Mouse (Mus musculus): ENCODE measurements around the gene Efna2. TPM values are rescaled to one million over a fixed set of nuclear protein-coding genes. Genes with fewer than 3 reads are reported as not detected.
A peak's percentile ranks its signal among the peaks of the same experiment; 100 is the strongest.

The Efna2 gene
- polyA plus RNA-seq, 1 experiment from 2014 or later, result 6.5 TPM

DNA sequence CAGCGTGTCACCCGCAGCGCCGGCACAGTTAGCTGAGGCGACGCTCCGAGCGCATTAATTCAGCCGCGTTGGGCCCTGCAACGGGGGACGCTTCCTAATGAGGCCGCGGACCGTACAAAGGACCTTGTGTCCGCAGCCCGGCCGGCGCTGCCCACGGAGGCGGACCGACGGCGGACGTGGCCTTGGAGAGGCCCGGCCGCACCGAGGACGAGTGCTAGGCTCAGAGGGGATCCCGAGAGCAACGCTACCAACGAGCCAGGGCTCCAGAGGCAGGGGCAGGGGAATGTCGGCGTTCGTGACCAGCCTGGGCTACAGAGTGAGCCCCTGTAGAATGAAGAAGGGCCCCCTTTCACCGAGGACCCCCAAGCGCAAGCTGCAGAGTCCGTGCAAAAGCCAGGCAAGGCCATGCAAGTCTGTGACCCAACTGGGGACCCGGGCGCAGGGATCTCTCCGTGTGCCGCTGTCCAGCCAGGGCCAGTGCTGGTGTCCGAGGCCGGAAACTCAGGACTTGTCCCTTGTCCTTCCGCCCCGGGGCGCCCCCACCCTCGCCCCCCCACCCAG, 11.3 kb downstream of the Efna2 start:
- 2% methylated on average over 45 of the region's 48 CpGs for WGBS
- TF ChIP-seq CTCF (IDR thresholded peaks at IDR 0.05; ENCODE audit: low read depth) (no peak), EP300 (optimal IDR thresholded peaks at IDR 0.05) (no peak)
- peak; percentile 51; the same call in 1 of the 2 replicates for ATAC-seq (ENCODE audit: low FRiP score, low TSS enrichment)

GRCm38 (mm10) chr10:80193976-80194375, 14.7 kb downstream of the Efna2 start:
- Histone ChIP-seq H3K9me3 (ENCODE audit: control insufficient read depth, low read length) (no peaks in the 10 kb centered on the region), H3K36me3 (ENCODE audit: control insufficient read depth, insufficient read depth, low read length) (no peaks in the 10 kb centered on the region), H3K9ac (ENCODE audit: low read length) (no peak overlapping the region), H3K4me3 (ENCODE audit: low read depth, low read length) (no peak overlapping the region), H3K4me1 (replicated peaks; ENCODE audit: control insufficient read depth, insufficient read depth) (no peaks in the 10 kb centered on the region), H3K27ac (replicated peaks) (no peak overlapping the region), H3K27me3 (ENCODE audit: control insufficient read depth, insufficient read depth, low read length) (0 out of 2 replicates have a peak, but pooled peaks cover 3% of the 10 kb centered on the region), H3K4me2 (replicated peaks; ENCODE audit: low read depth) (no peak overlapping the region)
- no peak for DNase-seq (ENCODE audit: low spot score)
- ATAC-seq (ENCODE audit: low FRiP score, low TSS enrichment), result no peak
- TF ChIP-seq EP300 (optimal IDR thresholded peaks at IDR 0.05), result no peak
- no peak for TF ChIP-seq CTCF (IDR thresholded peaks at IDR 0.05; ENCODE audit: low read depth)
- WGBS, result 89% methylated on average over 6 of the region's 6 CpGs

More for the DNA sequence above, 11.3 kb downstream of the Efna2 start:
- Histone ChIP-seq H3K9ac (ENCODE audit: low read length) (peak overlapping the region; percentile 50; the same call in 1 of the 2 replicates), H3K36me3 (ENCODE audit: control insufficient read depth, insufficient read depth, low read length) (no peaks in the 10 kb centered on the region), H3K4me1 (replicated peaks; ENCODE audit: control insufficient read depth, insufficient read depth) (no peaks in the 10 kb centered on the region), H3K9me3 (ENCODE audit: control insufficient read depth, low read length) (no peaks in the 10 kb centered on the region), H3K27ac (replicated peaks) (no peak overlapping the region), H3K4me2 (replicated peaks; ENCODE audit: low read depth) (peak overlapping the region; percentile 65), H3K4me3 (ENCODE audit: low read depth, low read length) (peak overlapping the region; percentile 40), H3K27me3 (ENCODE audit: control insufficient read depth, insufficient read depth, low read length) (0 out of 2 replicates have a peak, but pooled peaks cover 3% of the 10 kb centered on the region)
- peak; percentile 52 for DNase-seq (ENCODE audit: low spot score)

DNA sequence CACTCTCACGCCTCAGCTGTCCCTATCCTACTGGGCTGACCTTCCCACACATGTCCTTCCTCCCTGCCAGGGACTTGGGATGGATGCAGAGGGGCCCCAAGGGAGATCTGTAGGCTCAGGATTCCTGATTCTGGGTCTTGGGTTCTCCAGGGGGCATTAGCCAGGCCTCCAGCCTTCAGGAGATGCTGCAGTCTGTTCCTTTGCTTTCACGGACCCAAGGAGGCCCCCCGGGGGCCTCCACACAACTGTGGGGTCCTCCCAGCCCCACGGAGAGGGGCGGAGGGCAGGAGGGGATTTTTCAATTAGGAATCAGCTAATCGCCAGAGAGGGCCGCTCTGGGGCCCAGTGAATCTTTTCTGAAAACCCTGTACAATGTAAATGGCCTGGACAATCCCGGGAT, 15.2 kb downstream of the Efna2 start:
- Histone ChIP-seq H3K27ac (replicated peaks) (no peak overlapping the region), H3K4me1 (replicated peaks; ENCODE audit: control insufficient read depth, insufficient read depth) (no peaks in the 10 kb centered on the region), H3K9ac (ENCODE audit: low read length) (no peak overlapping the region), H3K9me3 (ENCODE audit: control insufficient read depth, low read length) (no peaks in the 10 kb centered on the region), H3K27me3 (ENCODE audit: control insufficient read depth, insufficient read depth, low read length) (0 out of 2 replicates have a peak, but pooled peaks cover 3% of the 10 kb centered on the region), H3K36me3 (ENCODE audit: control insufficient read depth, insufficient read depth, low read length) (no peaks in the 10 kb centered on the region), H3K4me3 (ENCODE audit: low read depth, low read length) (no peak overlapping the region), H3K4me2 (replicated peaks; ENCODE audit: low read depth) (no peak overlapping the region)
- ATAC-seq (ENCODE audit: low FRiP score, low TSS enrichment) (no peak), DNase-seq (ENCODE audit: low spot score) (no peak)
- TF ChIP-seq CTCF (IDR thresholded peaks at IDR 0.05; ENCODE audit: low read depth), result no peak
- no peak for TF ChIP-seq EP300 (optimal IDR thresholded peaks at IDR 0.05)
- WGBS, result 61% methylated on average over 8 of the region's 8 CpGs

GRCm38 (mm10) chr10:80196167-80196566, 16.9 kb downstream of the Efna2 start:
- Histone ChIP-seq H3K4me1 (replicated peaks; ENCODE audit: control insufficient read depth, insufficient read depth) (no peaks in the 10 kb centered on the region), H3K9me3 (ENCODE audit: control insufficient read depth, low read length) (no peaks in the 10 kb centered on the region), H3K27ac (replicated peaks) (no peak overlapping the region), H3K9ac (ENCODE audit: low read length) (no peak overlapping the region), H3K4me3 (ENCODE audit: low read depth, low read length) (no peak overlapping the region), H3K36me3 (ENCODE audit: control insufficient read depth, insufficient read depth, low read length) (no peaks in the 10 kb centered on the region), H3K4me2 (replicated peaks; ENCODE audit: low read depth) (no peak overlapping the region), H3K27me3 (ENCODE audit: control insufficient read depth, insufficient read depth, low read length) (no peaks in the 10 kb centered on the region)
- ATAC-seq (ENCODE audit: low FRiP score, low TSS enrichment) (no peak), DNase-seq (ENCODE audit: low spot score) (no peak)
- 92% methylated on average over 1 of the region's 1 CpGs for WGBS
- TF ChIP-seq EP300 (optimal IDR thresholded peaks at IDR 0.05), result no peak
- no peak for TF ChIP-seq CTCF (IDR thresholded peaks at IDR 0.05; ENCODE audit: low read depth)

DNA sequence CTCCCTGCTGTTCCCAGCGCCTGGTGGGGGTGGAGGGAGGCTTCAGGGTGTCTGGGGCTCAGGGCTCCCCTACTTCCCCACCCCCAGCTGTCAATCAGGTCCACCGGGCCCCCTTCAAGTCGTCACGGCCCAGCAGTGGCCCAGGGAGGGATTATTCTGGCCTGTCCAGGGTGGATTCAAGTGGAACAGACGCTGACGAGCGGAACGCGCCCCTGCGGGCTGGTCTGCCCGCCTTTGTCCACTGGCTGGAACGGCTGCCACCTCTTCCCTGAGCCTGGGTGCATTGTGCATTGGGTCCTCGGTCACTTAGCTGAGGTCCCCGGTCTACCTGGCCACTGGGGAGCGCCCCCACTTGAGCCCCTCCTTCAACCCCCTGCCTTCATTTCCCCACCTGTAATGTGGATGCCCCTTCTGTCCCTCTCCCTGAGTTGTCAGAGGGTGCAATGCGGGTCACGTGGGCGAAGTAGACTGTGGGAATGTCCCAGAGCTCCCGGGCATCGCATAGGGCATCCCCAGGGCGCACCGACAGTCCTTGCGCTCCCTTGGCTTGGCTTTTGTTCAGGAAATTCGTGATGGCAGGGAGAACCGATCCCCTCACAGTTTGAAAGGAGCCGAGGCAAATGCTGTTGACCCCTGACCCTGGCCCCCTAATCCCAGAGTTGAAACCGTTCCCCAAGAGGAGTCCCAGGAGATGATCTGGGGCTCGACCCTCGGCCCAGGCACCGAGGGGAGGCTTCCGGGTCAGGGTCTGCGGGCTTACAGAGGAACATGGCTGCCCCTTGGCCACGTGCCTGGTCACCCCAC, 17.7 kb downstream of the Efna2 start:
- no peaks in the 10 kb centered on the region for H3K27me3 ChIP-seq (ENCODE audit: control insufficient read depth, insufficient read depth, low read length)
- H3K9me3 ChIP-seq (ENCODE audit: control insufficient read depth, low read length), result no peaks in the 10 kb centered on the region
- TF ChIP-seq CTCF (IDR thresholded peaks at IDR 0.05; ENCODE audit: low read depth) (no peak), EP300 (optimal IDR thresholded peaks at IDR 0.05) (no peak)
- 77% methylated on average over 33 of the region's 33 CpGs for WGBS
- H3K27ac ChIP-seq (replicated peaks), result no peak overlapping the region
- no peak overlapping the region for H3K9ac ChIP-seq (ENCODE audit: low read length)
- no peaks in the 10 kb centered on the region for H3K4me1 ChIP-seq (replicated peaks; ENCODE audit: control insufficient read depth, insufficient read depth)
- H3K4me3 ChIP-seq (ENCODE audit: low read depth, low read length), result no peak overlapping the region
- no peak overlapping the region for H3K4me2 ChIP-seq (replicated peaks; ENCODE audit: low read depth)
- ATAC-seq (ENCODE audit: low FRiP score, low TSS enrichment) (no peak), DNase-seq (ENCODE audit: low spot score) (no peak)
- H3K36me3 ChIP-seq (ENCODE audit: control insufficient read depth, insufficient read depth, low read length), result no peaks in the 10 kb centered on the region

All from stomach, postnatal 0 days (tissue).